Mouse (Mus musculus) embryonic facial prominence, embryonic 15.5 days (tissue): ENCODE measurements at regions not wholly inside any gene's neighbourhood (a gene's known extent, or its start where the extent isn't known, plus 50 kb on each side); places are given as distances from the start of the nearest gene placed in this dataset. TPM values are rescaled to one million over a fixed set of nuclear protein-coding genes. Genes with fewer than 3 reads are reported as not detected.

Experiments used
- ATAC-seq: fragments of 200-750 bp; cut with Nextera tagmentation; 2 replicates; pipeline ENCODE4 v1.8.0; 2017; ENCODE audit warnings: low read depth, moderate TSS enrichment; ENCODE audit not compliant: insufficient number of reproducible peaks, low FRiP score, low TSS enrichment
- H3K27ac ChIP-seq: fragments of 300-500 bp; sonication (generic); replicated peaks from 2 replicates; pipeline ENCODE4 v1.5.1; 2015; ENCODE audit warnings: mild to moderate bottlenecking, inconsistent platforms
- H3K27me3 ChIP-seq: fragments of 300-500 bp; sonication (generic); 2 replicates; pipeline ENCODE4 v1.6.1; 2015; ENCODE audit warnings: inconsistent platforms
- H3K36me3 ChIP-seq: fragments of 300-500 bp; sonication (generic); 2 replicates; pipeline ENCODE4 v1.6.1; 2015; ENCODE audit warnings: mild to moderate bottlenecking, inconsistent platforms
- H3K4me1 ChIP-seq: fragments of 300-500 bp; sonication (generic); 2 replicates; pipeline ENCODE4 v1.6.1; 2015; ENCODE audit warnings: inconsistent platforms
- H3K4me2 ChIP-seq: fragments of 300-500 bp; sonication (generic); replicated peaks from 2 replicates; pipeline ENCODE4 v1.6.1; 2015; ENCODE audit warnings: mild to moderate bottlenecking, inconsistent platforms
- H3K4me3 ChIP-seq: fragments of 300-500 bp; sonication (generic); replicated peaks from 2 replicates; pipeline ENCODE4 v1.5.1; 2015; ENCODE audit warnings: mild to moderate bottlenecking, inconsistent platforms
- H3K9ac ChIP-seq: fragments of 300-500 bp; sonication (generic); 2 replicates; pipeline ENCODE4 v1.6.1; 2015; ENCODE audit warnings: inconsistent platforms
- H3K9me3 ChIP-seq: fragments of 300-500 bp; sonication (generic); replicated peaks from 2 replicates; pipeline ENCODE4 v1.6.1; 2016; ENCODE audit warnings: inconsistent platforms
- WGBS: fragments of 180-500 bp; shearing (Covaris S2); methylation state at CpG from one replicate; pipeline ENCODE4 v1.1.7; 2015; 5-methylcytosine and 5-hydroxymethylcytosine counted together
- microRNA-seq: library from miRNA; unstranded; fragments of <30 nt; microRNA quantifications from one replicate; pipeline ENCODE4, GENCODE M21; 2016; ENCODE audit warnings: borderline number of aligned reads

- Histone ChIP-seq H3K9me3 (no peaks in the 10 kb centered on the region), H3K27ac (no peak overlapping the region), H3K4me3 (no peak overlapping the region), H3K4me2 (no peak overlapping the region), H3K36me3 (no peaks in the 10 kb centered on the region), H3K4me1 (no peaks in the 10 kb centered on the region), H3K9ac (no peak overlapping the region), H3K27me3 (no peaks in the 10 kb centered on the region)
- 30% methylated on average over 10 of the region's 10 CpGs for WGBS
- no peak for ATAC-seq
Observed at GRCm38 (mm10) chr13:70902727-70903126, 61.1 kb upstream of the Adamts16 start.

- Histone ChIP-seq H3K27ac (no peak overlapping the region), H3K4me1 (no peaks in the 10 kb centered on the region), H3K4me2 (no peak overlapping the region), H3K9ac (no peak overlapping the region), H3K9me3 (no peaks in the 10 kb centered on the region), H3K4me3 (no peak overlapping the region), H3K36me3 (no peaks in the 10 kb centered on the region), H3K27me3 (no peaks in the 10 kb centered on the region)
- 50% methylated on average over 5 of the region's 5 CpGs for WGBS
- ATAC-seq, result no peak
Observed at GRCm38 (mm10) chr13:70891634-70892033, 50.0 kb upstream of the Adamts16 start.

Small RNA genes lying in the stretch of these regions (microRNA-seq; reads per million reads assigned to microRNA genes)
- gene Mir466f-4, result not detected
